Mouse (Mus musculus) adrenal gland, postnatal 14 days (tissue): ENCODE results near the gene Nfyc. TPM values are rescaled to one million over a fixed set of nuclear protein-coding genes. Genes with fewer than 3 reads are reported as not detected.

ENCODE experiments used
- DNase-seq: peaks from one replicate; pipeline ENCODE4 v3.0.0; 2021; ENCODE audit warnings: mixed read lengths
- microRNA-seq, 2 experiments: library from miRNA; unstranded; fragments of <30 nt; microRNA quantifications; one replicate each; pipeline ENCODE4 v1.2.0; 2021
- total RNA-seq: library from RNA; stranded (reverse); gene quantifications from 2 replicates; pipeline ENCODE4 v1.2.3, GENCODE M21; 2021

Gene Nfyc
- total RNA-seq, 1 experiment from 2014 or later, result 58.8 TPM

DNA sequence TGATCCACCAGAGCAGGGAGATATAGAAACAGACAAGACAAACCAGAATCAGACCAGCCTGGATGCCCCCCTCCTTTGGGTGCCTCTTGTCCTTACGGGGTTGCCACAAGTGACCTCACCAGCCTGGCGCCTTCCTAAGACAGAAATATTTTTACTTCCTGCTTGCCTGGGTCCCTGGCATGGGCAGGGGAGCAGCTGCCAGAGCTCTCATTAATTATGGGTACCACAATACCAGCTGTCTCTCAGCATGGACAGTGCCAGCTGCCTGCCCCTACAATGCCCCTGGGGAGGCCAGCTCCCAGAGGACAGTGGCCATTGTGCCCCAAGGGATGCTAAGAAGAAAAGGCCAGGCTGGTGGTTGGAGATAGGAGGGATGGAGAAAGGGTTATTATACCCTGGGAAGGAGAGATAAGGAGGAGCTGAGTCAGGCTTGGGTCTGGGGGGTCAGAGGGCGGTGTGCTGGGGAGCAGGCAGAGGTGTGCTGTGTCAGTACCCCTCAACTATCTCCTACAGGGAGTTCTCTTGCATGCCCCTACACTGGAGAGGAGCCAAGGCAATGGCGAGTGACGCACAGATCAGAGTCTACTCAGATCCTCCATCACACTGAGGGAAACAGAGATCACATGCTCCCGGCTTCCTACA lies 117.4 kb downstream of the Nfyc start:
- no peak for DNase-seq

DNA sequence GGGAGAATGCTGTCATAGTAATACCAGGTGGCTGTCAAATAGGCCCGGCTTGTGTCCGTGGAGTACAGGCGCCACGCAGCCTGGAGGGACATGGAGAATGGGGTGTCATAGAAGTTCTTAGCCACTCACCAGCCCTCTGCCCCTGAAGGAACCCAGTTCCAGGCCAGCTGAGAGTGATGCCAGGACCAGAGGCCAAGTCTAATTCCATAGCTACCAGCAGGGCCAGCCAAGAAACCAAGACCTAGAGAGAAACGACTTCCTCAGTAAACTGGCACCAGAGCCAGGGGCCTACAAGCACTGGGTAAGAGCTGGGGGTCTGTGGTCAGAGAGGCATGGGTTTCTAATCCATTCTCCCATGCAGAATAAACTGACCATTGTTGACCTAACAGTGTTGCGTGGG lies 118.4 kb downstream of the Nfyc start:
- no peak for DNase-seq

- DNase-seq, result no peak
These were observed 119.1 kb downstream of the Nfyc start for GRCm38 (mm10) chr4:120712236-120712635.

Small RNAs within 50 kb of the gene (microRNA-seq; reads per million reads assigned to microRNA genes)
- gene Gm23936, result 0 reads per million in 2 experiments
- 202 to 235 reads per million in 2 experiments for gene Mir30c-1
- gene Mir30e, result 0 reads per million in 2 experiments
- 0 reads per million in 2 experiments for gene Mir30f

Other genes starting within 250 kb of the Nfyc start
- gene Gm8439, start 242.8 kb downstream of the Nfyc start, total RNA-seq, result not detected in 2 replicates
- gene Cited4, start 165.0 kb downstream of the Nfyc start, total RNA-seq, result 8.7 and 10.5 TPM in 2 replicates
- 3.1 and 4.2 TPM in 2 replicates for gene Kcnq4, start 83.0 kb downstream of the Nfyc start, total RNA-seq
- 7.2 and 7.3 TPM in 2 replicates for gene Rims3, start 23.2 kb upstream of the Nfyc start, total RNA-seq
- gene Exo5, start 93.4 kb upstream of the Nfyc start, total RNA-seq, result 12.0 and 15.3 TPM in 2 replicates
- gene Zfp69, start 120.1 kb upstream of the Nfyc start, total RNA-seq, result 2.4 and 3.4 TPM in 2 replicates
- gene Smap2, start 185.7 kb upstream of the Nfyc start, total RNA-seq, result 31.5 and 42.3 TPM in 2 replicates
- gene Col9a2, start 207.8 kb upstream of the Nfyc start, total RNA-seq, result 1.0 and 1.1 TPM in 2 replicates